Mouse (Mus musculus) erythroblast, embryonic 14.5 days (primary cell): ENCODE measurements around the gene Zswim3.

ENCODE experiments used
- GATA1 ChIP-seq: IDR thresholded peaks from 2 replicates; pipeline ENCODE4 v1.6.1; 2012; ENCODE audit warnings: low read length, inconsistent platforms, mixed read lengths
- TAL1 ChIP-seq: IDR thresholded peaks from 3 replicates; pipeline ENCODE4 v1.6.1; 2012; ENCODE audit warnings: low read length, inconsistent platforms, mixed read lengths

DNA sequence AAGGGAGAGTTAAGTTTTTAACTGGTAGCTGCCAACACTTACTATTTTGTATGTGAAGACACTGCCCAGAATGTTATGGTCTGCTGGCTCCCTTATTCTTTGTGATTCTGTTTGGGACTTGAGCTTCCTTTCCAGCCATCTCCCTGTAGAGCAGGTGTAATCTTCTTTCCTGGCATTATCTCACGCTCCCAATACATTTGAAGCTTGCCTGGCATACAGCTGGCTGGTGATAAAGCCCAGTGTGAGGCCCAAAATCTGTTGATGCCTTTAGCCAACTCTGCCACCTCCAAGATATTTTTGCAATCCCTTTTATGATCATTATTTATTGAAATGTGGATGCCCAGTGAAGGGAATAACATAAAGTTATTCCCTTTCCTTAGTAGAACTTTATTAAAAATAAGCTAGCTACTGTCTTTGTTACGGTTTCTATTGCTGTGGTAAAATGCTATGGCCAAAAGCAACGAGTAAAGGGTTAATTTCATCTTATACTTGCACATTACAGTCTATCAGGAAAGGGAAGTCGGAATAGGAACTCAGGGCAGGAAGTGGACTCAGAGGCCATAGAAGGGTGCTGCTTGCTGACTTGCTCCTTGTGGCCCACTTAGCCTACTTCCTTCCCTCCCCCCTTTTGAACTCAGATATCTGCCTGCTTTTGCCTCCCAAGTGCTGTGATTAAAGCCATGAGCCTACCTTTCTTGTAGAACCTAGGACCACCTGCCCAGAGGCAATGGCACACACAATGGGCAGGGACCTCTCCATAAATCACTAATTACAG is 44.7 kb upstream of the Zswim3 start:
- TF ChIP-seq TAL1, result peak; percentile 98
- TF ChIP-seq GATA1, result peak; percentile 98
